8 mouse cellular contexts compared by ENCODE assay signal in genomic region chr9:63091101-63091921, GRCm38 (mm10). TPM values are rescaled to one million over a fixed set of nuclear protein-coding genes. Genes with fewer than 3 reads are reported as not detected.
DNase-seq lines count a peak whose midpoint lies in the region; ATAC-seq and TF ChIP-seq lines count a peak whose summit lies in the region.

No protein-coding gene starts in this region.

- peak overlapping the region; percentile 82 for H3K27ac ChIP-seq in testis, adult 2 months (ENCODE audit: control insufficient read depth, insufficient read depth, low read depth, low read length)
- peak overlapping the region; percentile 89 for H3K27ac ChIP-seq in forebrain, embryonic 12.5 days
- H3K27ac ChIP-seq in limb, embryonic 10.5 days, result peak overlapping the region; percentile 93
- peak overlapping the region; percentile 90 for H3K27ac ChIP-seq in midbrain, embryonic 10.5 days (replicated peaks)

- intact Hi-C loops in left cerebral cortex, postnatal 10 days (cut with DNase I), result no loop called here

- no peak for DNase-seq in testis, postnatal 10 days (ENCODE audit: low spot score)
- peak; percentile 62 for DNase-seq in heart, postnatal 4 days
- DNase-seq in limb, embryonic 10.5 days (ENCODE audit: low spot score), result peak; percentile 38
- peak; percentile 32 for DNase-seq in midbrain, embryonic 10.5 days (ENCODE audit: low spot score)
- no peak for DNase-seq in spleen, adult 18-20 months
- DNase-seq in left cerebral cortex, postnatal 10 days (ENCODE audit: extremely low spot score in 1 of 2, low spot score in 2 of 2), result no peak

- no peaks in the 10 kb centered on the region for H3K27me3 ChIP-seq in testis, adult 2 months (ENCODE audit: control insufficient read depth, insufficient read depth, low read length)
- H3K27me3 ChIP-seq in forebrain, embryonic 12.5 days, result no peaks in the 10 kb centered on the region
- H3K27me3 ChIP-seq in limb, embryonic 10.5 days (ENCODE audit: low read depth, poor library complexity, severe bottlenecking), result no peaks in the 10 kb centered on the region
- no peaks in the 10 kb centered on the region for H3K27me3 ChIP-seq in midbrain, embryonic 10.5 days (ENCODE audit: low read depth, poor library complexity, severe bottlenecking)

- no peaks in the 10 kb centered on the region for H3K36me3 ChIP-seq in testis, adult 2 months (ENCODE audit: control insufficient read depth, insufficient read depth, low read length)
- H3K36me3 ChIP-seq in forebrain, embryonic 12.5 days (replicated peaks), result no peaks in the 10 kb centered on the region
- no peaks in the 10 kb centered on the region for H3K36me3 ChIP-seq in limb, embryonic 10.5 days
- no peaks in the 10 kb centered on the region for H3K36me3 ChIP-seq in midbrain, embryonic 10.5 days

- 13% methylated on average over 23 of the region's 23 CpGs for WGBS in forebrain, embryonic 12.5 days
- 23% methylated on average over 23 of the region's 23 CpGs for WGBS in limb, embryonic 10.5 days
- WGBS in midbrain, embryonic 10.5 days, result 8% methylated on average over 23 of the region's 23 CpGs

- H3K4me1 ChIP-seq in testis, adult 2 months (ENCODE audit: control insufficient read depth, insufficient read depth, low read length), result peaks cover 15% of the 10 kb centered on the region
- peaks cover 34% of the 10 kb centered on the region for H3K4me1 ChIP-seq in forebrain, embryonic 12.5 days
- H3K4me1 ChIP-seq in limb, embryonic 10.5 days, result peaks cover 42% of the 10 kb centered on the region
- H3K4me1 ChIP-seq in midbrain, embryonic 10.5 days, result peaks cover 42% of the 10 kb centered on the region

- peak overlapping the region; percentile 24; the same call in 1 of the 2 replicates for H3K4me3 ChIP-seq in testis, adult 2 months (ENCODE audit: control insufficient read depth, low read depth, low read length)
- no peak overlapping the region for H3K4me3 ChIP-seq in forebrain, embryonic 12.5 days (replicated peaks)
- peak overlapping the region; percentile 49 for H3K4me3 ChIP-seq in limb, embryonic 10.5 days
- H3K4me3 ChIP-seq in midbrain, embryonic 10.5 days, result peak overlapping the region; percentile 49

- TF ChIP-seq POLR2A in testis, adult 2 months (IDR thresholded peaks at IDR 0.05; ENCODE audit: control insufficient read depth, low read depth, low read length), result no peak

- ATAC-seq in forebrain, embryonic 12.5 days (ENCODE audit: low FRiP score), result no peak

- H3K4me2 ChIP-seq in forebrain, embryonic 12.5 days, result peak overlapping the region; percentile 59

- no peak overlapping the region for H3K9ac ChIP-seq in forebrain, embryonic 12.5 days

- no peak for TF ChIP-seq CTCF in testis, adult 2 months (IDR thresholded peaks at IDR 0.05; ENCODE audit: control insufficient read depth, insufficient read depth, insufficient replicate concordance, low read depth, low read length)

- H3K9me3 ChIP-seq in forebrain, embryonic 12.5 days, result no peaks in the 10 kb centered on the region
- H3K9me3 ChIP-seq in limb, embryonic 10.5 days (replicated peaks), result no peaks in the 10 kb centered on the region
- no peaks in the 10 kb centered on the region for H3K9me3 ChIP-seq in midbrain, embryonic 10.5 days (replicated peaks)

RNA-seq across cellular contexts. Expression of gene Skor1, which starts 57.5 kb away (rescaled TPM):
- polyA plus RNA-seq in testis, adult 2 months (2012; rRNA removed), result 1.2 and 1.6 TPM in 2 replicates
- polyA plus RNA-seq in forebrain, embryonic 12.5 days (2016; fragmentation: Nextera tagmentation; extraction: Ambion mirVana), result 0.61 and 0.88 TPM in 2 replicates
- total RNA-seq in heart, postnatal 4 days (2021), result under 1 TPM; 0.10 to 0.23 TPM
- polyA plus RNA-seq in limb, embryonic 10.5 days (2016; fragmentation: Nextera tagmentation; extraction: Ambion mirVana), result 0.10 and 0.14 TPM in 2 replicates
- polyA plus RNA-seq in midbrain, embryonic 10.5 days (2016; fragmentation: Nextera tagmentation; extraction: Ambion mirVana), result 0.12 TPM in 1 of 2 replicates, not detected in the other
- under 1 TPM; 0.18 to 0.39 TPM for total RNA-seq in left cerebral cortex, postnatal 10 days (2021)

Comparison
In these comparisons a context has a peak if more than half of its experiments do, and no peak if none do; other contexts are left out.
1. DNase-seq: peak in heart, postnatal 4 days (single experiment), limb, embryonic 10.5 days (single experiment) and midbrain, embryonic 10.5 days (single experiment); none in testis, postnatal 10 days (single experiment), spleen, adult 18-20 months (0 of 2) and left cerebral cortex, postnatal 10 days (0 of 2).
2. Peak in every context shown above with its lines, with median percentiles within 50 percentile points of each other: H3K27ac ChIP-seq.